Mouse (Mus musculus): Measurements from ENCODE around the gene Hist2h2ab.
A peak's percentile ranks its signal among the peaks of the same experiment; 100 is the strongest.
"Not testable (repeated sequence)": the region's sequence is repeated elsewhere in the genome, so short reads cannot be mapped to it uniquely, and the experiment has no call there.

The Hist2h2ab gene

GRCm38 (mm10) chr3:96219661-96220130, at the start of gene Hist2h2ab, which contains the start of gene Bola1:
Gene Hist2h2ab (plus strand): TSS chr3:96219865.
Gene Bola1 (minus strand): TSS chr3:96219709.
- peak; percentile 66 to 81 for DNase-seq

- DNase-seq: no peak
Observed at GRCm38 (mm10) chr3:96170276-96170675, 49.4 kb upstream of the Hist2h2ab start.

GRCm38 (mm10) chr3:96170976-96171545, 48.6 kb upstream of the Hist2h2ab start:
- no peak for DNase-seq

- no peak for DNase-seq
Observed at GRCm38 (mm10) chr3:96171583-96172196, 48.0 kb upstream of the Hist2h2ab start.

GRCm38 (mm10) chr3:96172197-96173178, 47.2 kb upstream of the Hist2h2ab start, which contains the start of gene Sf3b4:
Gene Sf3b4 (plus strand): TSS chr3:96172332.
- peak; percentile 88 to 93 for DNase-seq

- no peak for DNase-seq
Observed at GRCm38 (mm10) chr3:96173185-96173584, 46.5 kb upstream of the Hist2h2ab start.

- DNase-seq: not testable (repeated sequence)
Observed at GRCm38 (mm10) chr3:96174042-96174441, 45.6 kb upstream of the Hist2h2ab start.

GRCm38 (mm10) chr3:96175251-96175650, 44.4 kb upstream of the Hist2h2ab start:
- DNase-seq: no peak

- DNase-seq: no peak
Observed at GRCm38 (mm10) chr3:96178427-96178826, 41.2 kb upstream of the Hist2h2ab start.

- no peak for DNase-seq
Observed at GRCm38 (mm10) chr3:96178902-96179301, 40.8 kb upstream of the Hist2h2ab start.

- DNase-seq: no peak
Observed at GRCm38 (mm10) chr3:96179531-96179930, 40.1 kb upstream of the Hist2h2ab start.

GRCm38 (mm10) chr3:96180727-96181477, 38.8 kb upstream of the Hist2h2ab start, which contains the start of gene Sv2a:
Gene Sv2a (plus strand): TSS chr3:96181151.
- DNase-seq: peak; percentile 77 to 81

GRCm38 (mm10) chr3:96181510-96182381, 37.9 kb upstream of the Hist2h2ab start:
- no peak for DNase-seq

GRCm38 (mm10) chr3:96182382-96182776, 37.3 kb upstream of the Hist2h2ab start:
- DNase-seq: no peak

GRCm38 (mm10) chr3:96192977-96193376, 26.7 kb upstream of the Hist2h2ab start:
- no peak for DNase-seq

GRCm38 (mm10) chr3:96194966-96195365, 24.7 kb upstream of the Hist2h2ab start:
- DNase-seq: no peak

- peak in 1 of 2 experiments; percentile 26 for DNase-seq
Observed at GRCm38 (mm10) chr3:96195616-96196313, 23.9 kb upstream of the Hist2h2ab start.

GRCm38 (mm10) chr3:96196437-96197128, 23.1 kb upstream of the Hist2h2ab start:
- no peak for DNase-seq

- DNase-seq: peak; percentile 88 to 93
Observed at GRCm38 (mm10) chr3:96197129-96197749, 22.4 kb upstream of the Hist2h2ab start.
